8 mouse cellular contexts compared by ENCODE assay signal in the genomic region with DNA sequence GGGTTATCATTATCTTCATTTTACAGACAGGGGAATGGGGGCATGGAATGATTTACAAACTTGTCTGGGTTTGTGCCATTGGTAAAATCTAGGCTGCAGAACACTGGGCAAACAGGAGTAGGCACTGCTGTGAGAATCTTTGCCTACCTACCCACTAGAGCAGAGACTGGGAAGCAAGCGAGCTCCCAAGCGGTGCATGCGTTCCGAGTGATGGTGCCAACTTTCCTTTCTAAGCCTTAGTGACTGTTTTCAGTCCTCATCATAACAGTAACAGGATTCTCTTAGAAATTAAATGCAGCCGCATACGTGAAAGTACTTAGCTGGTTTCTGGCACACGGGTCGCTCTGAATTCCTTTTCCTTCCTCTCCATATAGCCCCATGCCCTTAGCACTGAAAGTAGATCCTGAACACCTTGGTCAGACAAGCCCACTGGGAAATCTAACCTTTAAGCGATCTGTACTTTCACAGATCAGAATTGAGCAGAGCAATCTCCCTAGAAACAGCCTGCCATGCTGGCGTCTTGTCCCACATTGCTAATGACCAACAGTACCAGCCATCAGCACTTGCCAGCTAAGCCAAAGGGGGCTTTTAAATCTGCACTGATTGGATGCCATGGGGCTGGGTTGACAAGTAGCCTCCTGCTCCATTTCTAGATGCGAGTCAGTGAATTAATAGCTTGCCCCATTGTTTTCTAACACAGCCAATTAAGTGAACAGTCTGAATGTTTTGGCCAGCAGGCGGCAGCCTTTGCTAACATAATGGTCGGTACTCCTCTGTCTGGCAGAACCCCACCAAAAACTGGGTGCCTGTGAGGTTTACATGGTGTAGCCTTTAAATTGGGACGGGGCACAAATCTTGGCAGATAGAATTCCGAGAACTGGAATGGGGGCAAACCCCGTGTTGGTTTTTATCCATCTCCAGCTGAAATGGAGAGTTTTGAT. TPM values are rescaled to one million over a fixed set of nuclear protein-coding genes. Genes with fewer than 3 reads are reported as not detected.
A peak's percentile ranks its signal among the peaks of the same experiment; 100 is the strongest.
DNase-seq lines count a peak whose midpoint lies in the region; ATAC-seq and TF ChIP-seq lines count a peak whose summit lies in the region.

No protein-coding gene starts in this region.

- peak; percentile 80 for DNase-seq in CD4-positive, CD25-positive, alpha-beta regulatory T cell, adult 2 months (ENCODE audit: low read depth, low spot score)
- DNase-seq in brain, adult 2 months (ENCODE audit: low read depth, low spot score) = peak; percentile 89
- DNase-seq in kidney, postnatal 14 days = peak; percentile 90
- DNase-seq in liver, embryonic 14.5 days (ENCODE audit: low read depth in 3 of 3, low spot score in 3 of 3) = peak in 2 of 3 experiments; percentile 33 to 41
- peak; percentile 62 for DNase-seq in telencephalon, adult 2 months (ENCODE audit: low read depth, low spot score)

- H3K4me3 ChIP-seq in forebrain, embryonic 12.5 days (replicated peaks) = no peak overlapping the region
- H3K4me3 ChIP-seq in heart, embryonic 16.5 days (ENCODE audit: low read length) = no peak overlapping the region; the same call in 1 of the 2 replicates
- H3K4me3 ChIP-seq in liver, embryonic 14.5 days (ENCODE audit: insufficient read depth in 1 of 2, low read depth in 2 of 2, low read length in 2 of 2) = no peak overlapping the region
- peak overlapping the region; percentile 14; the same call in 1 of the 2 replicates for H3K4me3 ChIP-seq in neural tube, embryonic 13.5 days

- WGBS in forebrain, embryonic 12.5 days = 51% methylated on average over 16 of the region's 16 CpGs
- WGBS in heart, embryonic 16.5 days = 52% methylated on average over 16 of the region's 16 CpGs
- WGBS in liver, embryonic 14.5 days (ENCODE audit: insufficient replicate concordance) = 46% methylated on average over 16 of the region's 16 CpGs
- WGBS in neural tube, embryonic 13.5 days = 49% methylated on average over 16 of the region's 16 CpGs

- no peaks in the 10 kb centered on the region for H3K27me3 ChIP-seq in forebrain, embryonic 12.5 days
- H3K27me3 ChIP-seq in heart, embryonic 16.5 days (ENCODE audit: control insufficient read depth, insufficient read depth, low read length) = no peaks in the 10 kb centered on the region
- H3K27me3 ChIP-seq in liver, embryonic 14.5 days (ENCODE audit: control insufficient read depth, insufficient read depth, low read length) = no peaks in the 10 kb centered on the region
- no peaks in the 10 kb centered on the region for H3K27me3 ChIP-seq in neural tube, embryonic 13.5 days

- peak overlapping the region; percentile 38 for H3K4me2 ChIP-seq in forebrain, embryonic 12.5 days
- peak overlapping the region; percentile 31 for H3K4me2 ChIP-seq in heart, embryonic 16.5 days (ENCODE audit: low read depth, low read length)
- H3K4me2 ChIP-seq in liver, embryonic 14.5 days (ENCODE audit: low read depth) = no peak overlapping the region
- peak overlapping the region; percentile 45 for H3K4me2 ChIP-seq in neural tube, embryonic 13.5 days

- H3K9me3 ChIP-seq in forebrain, embryonic 12.5 days = no peaks in the 10 kb centered on the region
- H3K9me3 ChIP-seq in heart, embryonic 16.5 days (replicated peaks; ENCODE audit: control insufficient read depth, low read length) = no peaks in the 10 kb centered on the region
- H3K9me3 ChIP-seq in liver, embryonic 14.5 days (ENCODE audit: control insufficient read depth, low read length) = no peaks in the 10 kb centered on the region
- no peaks in the 10 kb centered on the region for H3K9me3 ChIP-seq in neural tube, embryonic 13.5 days

- H3K27ac ChIP-seq in forebrain, embryonic 12.5 days = no peak overlapping the region
- H3K27ac ChIP-seq in heart, embryonic 16.5 days (ENCODE audit: low read length) = no peak overlapping the region
- no peak overlapping the region for H3K27ac ChIP-seq in liver, embryonic 14.5 days
- H3K27ac ChIP-seq in neural tube, embryonic 13.5 days (replicated peaks) = peak overlapping the region; percentile 39

- no peaks in the 10 kb centered on the region for H3K36me3 ChIP-seq in forebrain, embryonic 12.5 days (replicated peaks)
- no peaks in the 10 kb centered on the region for H3K36me3 ChIP-seq in heart, embryonic 16.5 days (ENCODE audit: control insufficient read depth, insufficient read depth)
- H3K36me3 ChIP-seq in liver, embryonic 14.5 days (replicated peaks; ENCODE audit: control insufficient read depth, insufficient read depth, low read depth) = no peaks in the 10 kb centered on the region
- H3K36me3 ChIP-seq in neural tube, embryonic 13.5 days = no peaks in the 10 kb centered on the region

- H3K4me1 ChIP-seq in forebrain, embryonic 12.5 days = peaks cover 20% of the 10 kb centered on the region
- H3K4me1 ChIP-seq in heart, embryonic 16.5 days (ENCODE audit: control insufficient read depth, insufficient read depth, low read length) = no peaks in the 10 kb centered on the region
- no peaks in the 10 kb centered on the region for H3K4me1 ChIP-seq in liver, embryonic 14.5 days (replicated peaks; ENCODE audit: control insufficient read depth in 2 of 2, insufficient read depth in 2 of 2, low read length in 1 of 2)
- H3K4me1 ChIP-seq in neural tube, embryonic 13.5 days (replicated peaks) = peaks cover 23% of the 10 kb centered on the region

- peak; percentile 90 for ATAC-seq in forebrain, embryonic 12.5 days (ENCODE audit: low FRiP score)
- ATAC-seq in heart, embryonic 16.5 days (replicated peaks; ENCODE audit: extremely low read depth, insufficient read depth, low FRiP score) = no peak
- ATAC-seq in liver, embryonic 14.5 days (ENCODE audit: insufficient read depth) = no peak
- peak; percentile 91 for ATAC-seq in neural tube, embryonic 13.5 days (ENCODE audit: low read depth)

- H3K9ac ChIP-seq in forebrain, embryonic 12.5 days = no peak overlapping the region
- peak overlapping the region; percentile 38 for H3K9ac ChIP-seq in heart, embryonic 16.5 days (ENCODE audit: low read length)
- H3K9ac ChIP-seq in liver, embryonic 14.5 days (replicated peaks) = no peak overlapping the region
- H3K9ac ChIP-seq in neural tube, embryonic 13.5 days = peak overlapping the region; percentile 56

- peak; percentile 72 for TF ChIP-seq CTCF in liver, embryonic 14.5 days (IDR thresholded peaks at IDR 0.05; ENCODE audit: low read depth)

- no peak for TF ChIP-seq EP300 in liver, embryonic 14.5 days (IDR thresholded peaks at IDR 0.05; ENCODE audit: low read depth)

RNA-seq across cellular contexts. Expression of gene Tyw5, which starts 21.7 kb away (rescaled TPM):
- polyA plus RNA-seq in forebrain, embryonic 12.5 days (2016; fragmentation: Nextera tagmentation; extraction: Ambion mirVana) = 25.9 and 28.1 TPM in 2 replicates
- polyA plus RNA-seq in heart, embryonic 16.5 days (2015; fragmentation: Nextera tagmentation; extraction: Ambion mirVana) = 16.9 and 18.3 TPM in 2 replicates
- polyA plus RNA-seq in liver, embryonic 14.5 days (2012; rRNA removed) = 5.8 and 9.2 TPM in 2 replicates
- 9.9 and 11.4 TPM in 2 replicates for polyA plus RNA-seq in liver, embryonic 14.5 days (2014; fragmentation: Nextera tagmentation; extraction: Ambion mirVana)
- polyA plus RNA-seq in neural tube, embryonic 13.5 days (2015; fragmentation: Nextera tagmentation; extraction: Ambion mirVana) = 25.5 and 28.2 TPM in 2 replicates

RNA-seq across cellular contexts. Expression of gene Maip1, which starts 22.5 kb away (rescaled TPM):
- 16.9 and 17.1 TPM in 2 replicates for polyA plus RNA-seq in forebrain, embryonic 12.5 days (2016; fragmentation: Nextera tagmentation; extraction: Ambion mirVana)
- polyA plus RNA-seq in heart, embryonic 16.5 days (2015; fragmentation: Nextera tagmentation; extraction: Ambion mirVana) = 15.5 and 16.5 TPM in 2 replicates
- polyA plus RNA-seq in liver, embryonic 14.5 days (2012; rRNA removed) = 2.7 and 4.5 TPM in 2 replicates
- 7.9 and 8.4 TPM in 2 replicates for polyA plus RNA-seq in liver, embryonic 14.5 days (2014; fragmentation: Nextera tagmentation; extraction: Ambion mirVana)
- 17.1 and 19.6 TPM in 2 replicates for polyA plus RNA-seq in neural tube, embryonic 13.5 days (2015; fragmentation: Nextera tagmentation; extraction: Ambion mirVana)

RNA-seq across cellular contexts. Expression of gene 1700066M21Rik, which starts 51.2 kb away (rescaled TPM):
- polyA plus RNA-seq in forebrain, embryonic 12.5 days (2016; fragmentation: Nextera tagmentation; extraction: Ambion mirVana) = 16.3 and 16.6 TPM in 2 replicates
- 7.9 and 9.0 TPM in 2 replicates for polyA plus RNA-seq in heart, embryonic 16.5 days (2015; fragmentation: Nextera tagmentation; extraction: Ambion mirVana)
- polyA plus RNA-seq in liver, embryonic 14.5 days (2012; rRNA removed) = 2.9 and 4.3 TPM in 2 replicates
- polyA plus RNA-seq in liver, embryonic 14.5 days (2014; fragmentation: Nextera tagmentation; extraction: Ambion mirVana) = 8.2 and 9.3 TPM in 2 replicates
- 16.0 and 16.1 TPM in 2 replicates for polyA plus RNA-seq in neural tube, embryonic 13.5 days (2015; fragmentation: Nextera tagmentation; extraction: Ambion mirVana)

Comparison
In these comparisons a context has a peak if more than half of its experiments do, and no peak if none do; other contexts are left out.
1. DNase-seq: peak in every context shown above with its lines; median percentile 90 in kidney, postnatal 14 days; 89 in brain, adult 2 months; 80 in CD4-positive, CD25-positive, alpha-beta regulatory T cell, adult 2 months; 62 in telencephalon, adult 2 months; 37 in liver, embryonic 14.5 days.
2. ATAC-seq: peak in forebrain, embryonic 12.5 days (single experiment) and neural tube, embryonic 13.5 days (single experiment); none in heart, embryonic 16.5 days (single experiment) and liver, embryonic 14.5 days (single experiment).
3. H3K9ac ChIP-seq: peak in heart, embryonic 16.5 days (single experiment) and neural tube, embryonic 13.5 days (single experiment); none in forebrain, embryonic 12.5 days (single experiment) and liver, embryonic 14.5 days (single experiment).